Mouse (Mus musculus): Measurements from ENCODE around the gene Ube2l6.

DNA sequence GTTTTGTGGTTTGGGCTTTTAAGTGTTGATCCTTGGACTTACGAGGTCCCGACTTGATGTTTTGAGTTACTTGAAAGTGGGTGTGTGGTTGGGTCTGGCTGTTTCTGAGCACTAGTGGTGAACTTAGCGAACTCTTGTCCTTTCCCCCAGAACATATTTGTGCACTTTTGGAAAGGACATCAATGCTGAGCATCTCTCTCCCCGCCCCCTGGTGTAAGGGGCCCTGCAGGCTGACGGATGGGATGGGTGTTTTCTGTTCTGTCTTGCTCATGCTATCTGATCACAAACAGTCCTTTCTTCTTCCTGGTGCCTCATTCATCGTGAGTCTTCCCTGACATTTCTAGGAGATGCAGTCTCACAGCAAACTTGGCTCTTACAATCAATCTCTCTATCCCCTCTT, 45.0 kb downstream of the Ube2l6 start:
- TF ChIP-seq CTCF (IDR thresholded peaks at IDR 0.05; ENCODE audit: low read depth, low read length) (no peak), POLR2A (IDR thresholded peaks at IDR 0.05; ENCODE audit: borderline replicate concordance, low read depth, low read length) (no peak)

All from bone marrow macrophage, adult 2 months (primary cell).